27 mouse cellular contexts compared by ENCODE assay signal in genomic region chr3:57935042-57935610, GRCm38 (mm10).
DNase-seq lines count a peak whose midpoint lies in the region; ATAC-seq and TF ChIP-seq lines count a peak whose summit lies in the region.
"Had no signal": no experiment of that assay in that cellular context is flagged by ENCODE, and none has a peak within 500 bp of the region (broad histone marks: within the 10 kb centered on the region; RNA-seq: fewer than 3 reads in every experiment).

No protein-coding gene starts in this region.

- TF ChIP-seq EP300 in CH12.LX (IDR thresholded peaks at IDR 0.05; ENCODE audit: low read length): peak; percentile 76

- H3K9ac ChIP-seq in CH12.LX (ENCODE audit: insufficient read depth, low read depth): no peak overlapping the region
- H3K9ac ChIP-seq: forebrain, embryonic 13.5 days; heart, embryonic 13.5 days; hindbrain, embryonic 14.5 days had no signal

- ATAC-seq in frontal cortex, adult (ENCODE audit: low TSS enrichment): peak; percentile 92
- ATAC-seq: forebrain, embryonic 13.5 days; forebrain, embryonic 16.5 days; hindbrain, postnatal 0 days; inflammation-experienced regulatory T-cells, adult 6 months; intestine, embryonic 16.5 days; Patski had no signal

- in situ Hi-C loops in CH12.LX (cut with MboI; ENCODE audit: low pct_ligation_motif_present, low pct_unique_long_range_greater_than_20kb, low sequenced_read_pairs): no loop called here

- DNase-seq in frontal cortex, postnatal 25 days (ENCODE audit: low spot score in 2 of 2): no peak
- peak; percentile 14 for DNase-seq in left cerebral cortex, adult 11 months (ENCODE audit: low spot score)
- no peak for DNase-seq in left cerebral cortex, postnatal 10 days (ENCODE audit: extremely low spot score in 1 of 2, low spot score in 2 of 2)
- peak; percentile 70 for DNase-seq in CH12.LX (ENCODE audit: extremely low read depth)
- no peak for DNase-seq in natural killer cell, adult 2 months (ENCODE audit: low spot score in 2 of 2)
- DNase-seq: adrenal gland, postnatal 10 days; cerebellum, adult 11-12 months; cerebellum, adult 8-10 months; cerebellum, postnatal 10 days; cerebellum, postnatal 36 days; gastrocnemius, postnatal 10 days; gastrocnemius, postnatal 36 days; heart, adult 2 months; heart, postnatal 14 days; heart, postnatal 4 days had no signal

- peak overlapping the region; percentile 42; the same call in 1 of the 2 replicates for H3K27ac ChIP-seq in CH12.LX (ENCODE audit: insufficient read depth, low read depth)
- H3K27ac ChIP-seq: forebrain, embryonic 10.5 days; forebrain, embryonic 13.5 days; heart, adult 2 months; heart, embryonic 10.5 days; heart, embryonic 13.5 days; hindbrain, embryonic 14.5 days; hindbrain, postnatal 0 days had no signal

- TF ChIP-seq POLR2A in CH12.LX (IDR thresholded peaks at IDR 0.05; ENCODE audit: low read depth, low read length): no peak

- TF ChIP-seq RAD21 in CH12.LX (IDR thresholded peaks at IDR 0.05; ENCODE audit: low read depth, low read length): no peak

- intact Hi-C loops in left cerebral cortex, postnatal 10 days (cut with DNase I): no loop called here

- peak overlapping the region; percentile 40; the same call in 1 of the 2 replicates for H3K4me2 ChIP-seq in CH12.LX (ENCODE audit: insufficient read depth, low read depth, poor library complexity, severe bottlenecking)
- H3K4me2 ChIP-seq: forebrain, embryonic 13.5 days; heart, embryonic 13.5 days; hindbrain, embryonic 14.5 days had no signal

- no peaks in the 10 kb centered on the region for H3K79me2 ChIP-seq in CH12.LX (replicated peaks; ENCODE audit: control insufficient read depth, extremely low read depth, insufficient read depth, poor library complexity, severe bottlenecking)

- no peak overlapping the region for H3K4me3 ChIP-seq in CH12.LX (replicated peaks in 1 of 3; ENCODE audit: low read depth in 2 of 3, low read length in 2 of 3, poor library complexity in 1 of 3)
- H3K4me3 ChIP-seq: forebrain, embryonic 10.5 days; forebrain, embryonic 13.5 days; heart, adult 2 months; heart, embryonic 10.5 days; heart, embryonic 13.5 days had no signal

- peaks cover 23 to 78% of the 10 kb centered on the region in 2 experiments for H3K4me1 ChIP-seq in CH12.LX (ENCODE audit: control insufficient read depth in 1 of 2, insufficient read depth in 2 of 2)
- H3K4me1 ChIP-seq: forebrain, embryonic 10.5 days; forebrain, embryonic 13.5 days; heart, embryonic 10.5 days; heart, embryonic 13.5 days had no signal

- dilution Hi-C loops in CH12.LX (cut with MboI; ENCODE audit: extremely low pct_ligation_motif_present, extremely low pct_unique_long_range_greater_than_20kb, low sequenced_read_pairs): no loop called here

- TF ChIP-seq CTCF in CH12.LX (conservative IDR thresholded peaks at IDR 0.05 in 1 of 2, IDR thresholded peaks at IDR 0.05 in 1 of 2; ENCODE audit: low read depth in 2 of 2, low read length in 2 of 2): no peak

- no peaks in the 10 kb centered on the region for H3K36me3 ChIP-seq in CH12.LX (replicated peaks in 1 of 2; ENCODE audit: control insufficient read depth in 1 of 2, insufficient read depth in 1 of 2, low read length in 1 of 2)
- H3K36me3 ChIP-seq: forebrain, embryonic 10.5 days; G1E; heart, embryonic 10.5 days; heart, embryonic 13.5 days had no signal

- H3K27me3 ChIP-seq in CH12.LX (replicated peaks): no peaks in the 10 kb centered on the region
- H3K27me3 ChIP-seq: forebrain, embryonic 13.5 days; heart, embryonic 13.5 days; Patski had no signal

- no peaks in the 10 kb centered on the region for H3K9me3 ChIP-seq in CH12.LX (replicated peaks; ENCODE audit: low read length)
- H3K9me3 ChIP-seq: forebrain, embryonic 10.5 days; forebrain, embryonic 13.5 days; G1E; heart, embryonic 10.5 days; heart, embryonic 13.5 days had no signal

TF ChIP-seq in CH12.LX, 34 proteins besides CTCF, POLR2A, EP300 and RAD21:
- TF ChIP-seq E2F4 (IDR thresholded peaks at IDR 0.05; ENCODE audit: insufficient replicate concordance, low read depth, low read length): no peak
- peak; percentile 87 for TF ChIP-seq ZNF384 (IDR thresholded peaks at IDR 0.05; ENCODE audit: low read depth, low read length)
- no peak for TF ChIP-seq MYC (IDR thresholded peaks at IDR 0.05; ENCODE audit: low read depth, low read length)
- no peak for TF ChIP-seq MXI1 (IDR thresholded peaks at IDR 0.05; ENCODE audit: low read depth, low read length)
- TF ChIP-seq ZMIZ1 (IDR thresholded peaks at IDR 0.05; ENCODE audit: low read depth, low read length): no peak
- no peak; the same call in 1 of the 2 replicates for TF ChIP-seq MAFK (IDR thresholded peaks at IDR 0.05; ENCODE audit: insufficient replicate concordance, low read length)
- no peak for TF ChIP-seq NRF1 (IDR thresholded peaks at IDR 0.05; ENCODE audit: low read depth, low read length)
- no peak for TF ChIP-seq SMC3 (IDR thresholded peaks at IDR 0.05; ENCODE audit: low read depth, low read length)
- TF ChIP-seq MAX (IDR thresholded peaks at IDR 0.05; ENCODE audit: low read length): no peak
- no peak; the same call in 1 of the 2 replicates for TF ChIP-seq JUND (conservative IDR thresholded peaks at IDR 0.05; ENCODE audit: low read depth, low read length)
- no peak for TF ChIP-seq PAX5 (IDR thresholded peaks at IDR 0.05; ENCODE audit: low read length)
- no peak for TF ChIP-seq CHD2 (IDR thresholded peaks at IDR 0.05; ENCODE audit: low read length)
- no peak for TF ChIP-seq SIN3A (IDR thresholded peaks at IDR 0.05; ENCODE audit: low read length)
- peak; percentile 61; the same call in 1 of the 2 replicates for TF ChIP-seq ETS1 (conservative IDR thresholded peaks at IDR 0.05; ENCODE audit: low read depth, low read length)
- peak; percentile 29; the same call in 1 of the 2 replicates for TF ChIP-seq BHLHE40 (IDR thresholded peaks at IDR 0.05; ENCODE audit: low read depth, low read length)
- TF ChIP-seq ZC3H11A (IDR thresholded peaks at IDR 0.05; ENCODE audit: low read depth, low read length): no peak
- TF ChIP-seq MAZ (IDR thresholded peaks at IDR 0.05; ENCODE audit: low read depth, low read length): no peak
- no peak for TF ChIP-seq GABPA (IDR thresholded peaks at IDR 0.05; ENCODE audit: insufficient replicate concordance, low read depth, low read length)
- TF ChIP-seq JUN (IDR thresholded peaks at IDR 0.05; ENCODE audit: insufficient read depth, low read depth, low read length): 0 out of 2 replicates have a peak, but pooled peaks have one; percentile 22
- peak; percentile 92 for TF ChIP-seq MEF2A (IDR thresholded peaks at IDR 0.05; ENCODE audit: borderline replicate concordance, low read depth, low read length)
- no peak for TF ChIP-seq ELF1 (IDR thresholded peaks at IDR 0.05; ENCODE audit: low read depth, low read length)
- TF ChIP-seq USF2 (conservative IDR thresholded peaks at IDR 0.05; ENCODE audit: low read depth, low read length): no peak
- no peak for TF ChIP-seq TCF12 (IDR thresholded peaks at IDR 0.05; ENCODE audit: low read depth, low read length)
- no peak for TF ChIP-seq NELFE (IDR thresholded peaks at IDR 0.05; ENCODE audit: low read depth, low read length)
- no peak for TF ChIP-seq POLR2AphosphoS2 (IDR thresholded peaks at IDR 0.05; ENCODE audit: low read depth, low read length)
- no peak for TF ChIP-seq CHD1 (IDR thresholded peaks at IDR 0.05; ENCODE audit: low read depth, low read length)
- no peak for TF ChIP-seq ZKSCAN1 (IDR thresholded peaks at IDR 0.05; ENCODE audit: borderline replicate concordance, low read depth, low read length)
- TF ChIP-seq HCFC1 (IDR thresholded peaks at IDR 0.05; ENCODE audit: low read depth, low read length): no peak
- TF ChIP-seq IRF4 (IDR thresholded peaks at IDR 0.05; ENCODE audit: low read depth, low read length): peak; percentile 53
- TF ChIP-seq RCOR1 (conservative IDR thresholded peaks at IDR 0.05; ENCODE audit: low read depth, low read length): no peak
- TF ChIP-seq TBP (conservative IDR thresholded peaks at IDR 0.05; ENCODE audit: low read depth, low read length): 0 out of 2 replicates have a peak, but pooled peaks have one; percentile 16

Comparison
In these comparisons a context has a peak if more than half of its experiments do, and no peak if none do; other contexts are left out.
1. DNase-seq: peak in left cerebral cortex, adult 11 months (single experiment) and CH12.LX (single experiment); none in frontal cortex, postnatal 25 days (0 of 2), left cerebral cortex, postnatal 10 days (0 of 2) and natural killer cell, adult 2 months (0 of 2).